In the genomic region with DNA sequence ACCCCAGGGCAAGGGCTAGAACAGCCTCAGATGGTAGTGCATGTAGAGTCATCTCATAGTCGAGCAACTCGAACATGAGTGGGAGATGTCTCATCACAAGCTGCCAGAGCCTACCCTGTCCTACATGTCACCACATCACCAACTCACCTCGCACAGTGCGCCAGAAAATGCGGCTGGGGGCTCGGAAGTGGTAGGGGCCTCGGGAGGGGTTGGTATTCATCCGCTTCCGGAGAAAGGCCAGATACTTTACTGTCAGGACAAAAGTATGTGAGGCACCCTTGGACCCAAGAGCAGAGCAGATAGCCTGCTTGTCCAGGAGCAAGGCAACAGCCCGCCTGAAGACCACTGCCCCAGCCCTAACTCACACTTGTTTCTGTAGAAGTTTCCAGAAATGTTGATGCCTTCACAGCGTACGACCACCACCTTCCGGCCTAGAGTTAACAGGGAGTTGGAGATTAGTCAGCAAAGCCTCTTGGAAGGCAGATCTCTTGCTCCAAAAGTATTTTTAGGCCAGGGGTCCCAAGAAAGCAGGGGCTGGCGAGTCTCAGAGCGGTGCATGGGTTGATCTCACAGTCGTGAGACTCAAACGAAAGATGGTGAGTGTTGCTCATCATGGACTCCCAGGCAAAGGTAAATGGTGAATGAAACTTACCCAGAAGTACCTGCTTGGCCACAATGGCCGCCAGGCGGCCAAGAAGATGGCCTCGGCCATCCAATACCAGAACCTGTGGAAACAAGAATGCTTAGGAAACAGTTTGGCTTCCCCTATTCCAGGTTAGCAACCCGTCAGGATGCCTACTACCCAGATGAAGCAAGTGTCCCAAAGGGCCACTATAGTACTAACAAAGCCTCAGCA, we compare ENCODE assay signal across 8 mouse cellular contexts. TPM values are rescaled to one million over a fixed set of nuclear protein-coding genes. Genes with fewer than 3 reads are reported as not detected.
A peak's percentile ranks its signal among the peaks of the same experiment; 100 is the strongest.
DNase-seq lines count a peak whose midpoint lies in the region; ATAC-seq and TF ChIP-seq lines count a peak whose summit lies in the region.

No protein-coding gene starts in this region.

- 24% methylated on average over 21 of the region's 21 CpGs for WGBS in lung, adult 2 months
- 50% methylated on average over 21 of the region's 21 CpGs for WGBS in hindbrain, embryonic 16.5 days

- H3K4me2 ChIP-seq in hindbrain, embryonic 16.5 days (ENCODE audit: low read length) = peak overlapping the region; percentile 83

- H3K4me1 ChIP-seq in lung, adult 2 months (ENCODE audit: control insufficient read depth, insufficient read depth, low read length) = peaks cover 11% of the 10 kb centered on the region
- H3K4me1 ChIP-seq in brown adipose tissue, adult 24 weeks (ENCODE audit: control insufficient read depth, insufficient read depth, insufficient read length, low read length) = peaks cover 12% of the 10 kb centered on the region
- H3K4me1 ChIP-seq in hindbrain, embryonic 16.5 days (ENCODE audit: control insufficient read depth, insufficient read depth, low read depth, low read length) = peaks cover 37% of the 10 kb centered on the region

- DNase-seq in lung, adult 2 months = no peak
- DNase-seq in lung, postnatal 25 days (ENCODE audit: low spot score) = no peak
- peak; percentile 47 for DNase-seq in neural tube, embryonic 10.5 days (ENCODE audit: extremely low spot score, low spot score)
- DNase-seq in frontal cortex, adult 2 months (ENCODE audit: extremely low spot score in 1 of 2, low spot score in 1 of 2) = no peak
- no peak for DNase-seq in right cerebral cortex, postnatal 4 days
- DNase-seq in spleen, postnatal 36 days (ENCODE audit: low spot score in 2 of 2) = no peak

- H3K9me3 ChIP-seq in hindbrain, embryonic 16.5 days (ENCODE audit: control insufficient read depth, low read length) = no peaks in the 10 kb centered on the region

- H3K27me3 ChIP-seq in hindbrain, embryonic 16.5 days (replicated peaks; ENCODE audit: control insufficient read depth, insufficient read depth, low read length) = no peaks in the 10 kb centered on the region

- no peak for ATAC-seq in hindbrain, embryonic 16.5 days

- H3K36me3 ChIP-seq in hindbrain, embryonic 16.5 days (ENCODE audit: control insufficient read depth, insufficient read depth, low read length) = peaks cover 28% of the 10 kb centered on the region

- no peak overlapping the region for H3K27ac ChIP-seq in brown adipose tissue, adult 24 weeks (replicated peaks; ENCODE audit: low read depth, low read length)
- H3K27ac ChIP-seq in hindbrain, embryonic 16.5 days (ENCODE audit: low read depth, low read length) = peak overlapping the region; percentile 18; the same call in 1 of the 2 replicates

- 0 out of 2 replicates have a peak, but pooled peaks have one; percentile 0 for TF ChIP-seq CTCF in lung, adult 2 months (IDR thresholded peaks at IDR 0.05; ENCODE audit: insufficient read depth, low read length)

- peak overlapping the region; percentile 100 for H3K9ac ChIP-seq in hindbrain, embryonic 16.5 days (ENCODE audit: low read depth, low read length)

- no peak overlapping the region for H3K4me3 ChIP-seq in lung, adult 2 months (replicated peaks; ENCODE audit: extremely low read depth, low read depth, low read length)
- peak overlapping the region; percentile 90 for H3K4me3 ChIP-seq in brown adipose tissue, adult 24 weeks (ENCODE audit: insufficient read depth, low read depth, low read length)
- peak overlapping the region; percentile 89 for H3K4me3 ChIP-seq in hindbrain, embryonic 16.5 days (ENCODE audit: low read length)

- TF ChIP-seq POLR2A in lung, adult 2 months (IDR thresholded peaks at IDR 0.05; ENCODE audit: borderline replicate concordance, extremely low read depth, low read depth, low read length) = no peak

RNA-seq across cellular contexts. Expression of a gene that starts 1.5 kb away (rescaled TPM):
- polyA plus RNA-seq in lung, adult 2 months (2012; rRNA removed) = 1,255 and 1,630 TPM in 2 replicates
- 1,142 and 1,278 TPM in 2 replicates for polyA plus RNA-seq in brown adipose tissue, adult 24 weeks (2012; ENCODE audit: insufficient read depth, insufficient read length, missing spikeins)
- polyA plus RNA-seq in hindbrain, embryonic 16.5 days (2015; fragmentation: Nextera tagmentation; extraction: Ambion mirVana) = 587 and 622 TPM in 2 replicates
- 1,438 and 1,804 TPM in 2 replicates for polyA plus RNA-seq in frontal cortex, adult 2 months (2012; rRNA removed)

RNA-seq across cellular contexts. Expression of a gene that starts 2.8 kb away (rescaled TPM):
- 125 and 221 TPM in 2 replicates for polyA plus RNA-seq in lung, adult 2 months (2012; rRNA removed)
- polyA plus RNA-seq in brown adipose tissue, adult 24 weeks (2012; ENCODE audit: insufficient read depth, insufficient read length, missing spikeins) = 1,258 and 1,344 TPM in 2 replicates
- polyA plus RNA-seq in hindbrain, embryonic 16.5 days (2015; fragmentation: Nextera tagmentation; extraction: Ambion mirVana) = 698 and 709 TPM in 2 replicates
- 383 and 419 TPM in 2 replicates for polyA plus RNA-seq in frontal cortex, adult 2 months (2012; rRNA removed)

RNA-seq across cellular contexts. Expression of a gene that starts 9.0 kb away (rescaled TPM):
- 3.1 TPM in 2 replicates for polyA plus RNA-seq in lung, adult 2 months (2012; rRNA removed)
- not detected in 2 replicates for polyA plus RNA-seq in brown adipose tissue, adult 24 weeks (2012; ENCODE audit: insufficient read depth, insufficient read length, missing spikeins)
- 0.16 and 0.37 TPM in 2 replicates for polyA plus RNA-seq in hindbrain, embryonic 16.5 days (2015; fragmentation: Nextera tagmentation; extraction: Ambion mirVana)
- 0.06 and 0.12 TPM in 2 replicates for polyA plus RNA-seq in frontal cortex, adult 2 months (2012; rRNA removed)

RNA-seq across cellular contexts. Expression of a gene that starts 9.2 kb away (rescaled TPM):
- polyA plus RNA-seq in lung, adult 2 months (2012; rRNA removed) = 151 and 195 TPM in 2 replicates
- 5.9 and 6.8 TPM in 2 replicates for polyA plus RNA-seq in brown adipose tissue, adult 24 weeks (2012; ENCODE audit: insufficient read depth, insufficient read length, missing spikeins)
- 2.0 and 2.8 TPM in 2 replicates for polyA plus RNA-seq in hindbrain, embryonic 16.5 days (2015; fragmentation: Nextera tagmentation; extraction: Ambion mirVana)
- 25.2 and 29.6 TPM in 2 replicates for polyA plus RNA-seq in frontal cortex, adult 2 months (2012; rRNA removed)

RNA-seq across cellular contexts. Expression of a gene that starts 23.4 kb away (rescaled TPM):
- 112 and 120 TPM in 2 replicates for polyA plus RNA-seq in lung, adult 2 months (2012; rRNA removed)
- 167 and 170 TPM in 2 replicates for polyA plus RNA-seq in brown adipose tissue, adult 24 weeks (2012; ENCODE audit: insufficient read depth, insufficient read length, missing spikeins)
- 34.1 and 40.2 TPM in 2 replicates for polyA plus RNA-seq in hindbrain, embryonic 16.5 days (2015; fragmentation: Nextera tagmentation; extraction: Ambion mirVana)
- polyA plus RNA-seq in frontal cortex, adult 2 months (2012; rRNA removed) = 34.0 and 34.2 TPM in 2 replicates
